Mouse (Mus musculus) liver, embryonic 14.5 days (tissue): ENCODE measurements at regions not wholly inside any gene's neighbourhood (a gene's known extent, or its start where the extent isn't known, plus 50 kb on each side); places are given as distances from the start of the nearest gene placed in this dataset.

ENCODE experiments used
- CTCF ChIP-seq: IDR thresholded peaks from 2 replicates; pipeline ENCODE4 v1.5.1; 2016; ENCODE audit warnings: antibody characterized with exemption, low read depth, control low read depth
- EP300 ChIP-seq: IDR thresholded peaks from 2 replicates; pipeline ENCODE4 v1.6.1; 2016; ENCODE audit warnings: antibody characterized with exemption, low read depth

DNA sequence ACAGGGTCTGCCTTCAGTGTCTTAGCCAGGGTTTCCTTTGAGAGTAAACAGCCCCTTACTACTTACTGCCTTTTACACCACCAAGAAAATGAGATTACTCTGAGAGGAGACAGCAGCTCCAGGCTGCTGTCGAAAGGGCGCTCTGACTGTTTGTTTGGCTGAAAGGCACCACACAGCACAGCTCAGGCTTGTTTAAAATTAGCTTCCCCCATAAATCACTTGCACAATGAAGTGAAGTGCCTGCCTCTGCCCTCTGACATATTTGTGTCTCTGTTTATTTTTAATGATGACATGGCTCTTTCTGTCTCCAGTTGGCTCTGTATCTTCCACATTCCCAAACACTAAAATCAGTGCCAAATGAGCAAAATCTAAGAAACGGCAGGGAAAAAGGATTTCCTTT, 601.5 kb downstream of the Gm826 start:
- no peak for TF ChIP-seq CTCF
- no peak for TF ChIP-seq EP300
